Mouse (Mus musculus) midbrain, embryonic 11.5 days (tissue): ENCODE measurements around the gene Slc35f6. TPM values are rescaled to one million over a fixed set of nuclear protein-coding genes. Genes with fewer than 3 reads are reported as not detected.
A peak's percentile ranks its signal among the peaks of the same experiment; 100 is the strongest.
"Not testable (repeated sequence)": the region's sequence is repeated elsewhere in the genome, so short reads cannot be mapped to it uniquely, and the experiment has no call there.

ENCODE experiments used
- ATAC-seq: fragments of 200-750 bp; cut with Nextera tagmentation; 2 replicates; pipeline ENCODE4 v1.8.0; 2017; ENCODE audit warnings: moderate TSS enrichment, moderate library complexity; ENCODE audit not compliant: low FRiP score
- DNase-seq: peaks from one replicate; pipeline ENCODE4 v3.0.0; 2015; ENCODE audit warnings: low spot score; ENCODE audit errors: missing footprints
- H3K27ac ChIP-seq: fragments of 300-500 bp; sonication (generic); 2 replicates; pipeline ENCODE4 v1.5.1; 2014; ENCODE audit warnings: low read depth, low read length
- H3K27me3 ChIP-seq: fragments of 300-500 bp; sonication (generic); 2 replicates; pipeline ENCODE4 v1.6.1; 2014; ENCODE audit warnings: mild to moderate bottlenecking, low read length, moderate library complexity, mixed read lengths; ENCODE audit not compliant: control insufficient read depth, insufficient read depth
- H3K36me3 ChIP-seq: fragments of 300-500 bp; sonication (generic); 2 replicates; pipeline ENCODE4 v1.6.1; 2014; ENCODE audit warnings: mild to moderate bottlenecking, low read length, moderate library complexity, mixed read lengths; ENCODE audit not compliant: control insufficient read depth, insufficient read depth
- H3K4me1 ChIP-seq: fragments of 300-500 bp; sonication (generic); 2 replicates; pipeline ENCODE4 v1.6.1; 2014; ENCODE audit warnings: low read length; ENCODE audit not compliant: control insufficient read depth, insufficient read depth
- H3K4me2 ChIP-seq: fragments of 300-500 bp; sonication (generic); 2 replicates; pipeline ENCODE4 v1.6.1; 2014; ENCODE audit warnings: mild to moderate bottlenecking, moderate library complexity
- H3K4me3 ChIP-seq: fragments of 300-500 bp; sonication (generic); 2 replicates; pipeline ENCODE4 v1.5.1; 2014; ENCODE audit warnings: low read depth, low read length
- H3K9ac ChIP-seq: fragments of 300-500 bp; sonication (generic); 2 replicates; pipeline ENCODE4 v1.6.1; 2014; ENCODE audit warnings: low read length
- H3K9me3 ChIP-seq: fragments of 300-500 bp; sonication (generic); 2 replicates; pipeline ENCODE4 v1.6.1; 2016; ENCODE audit warnings: low read length; ENCODE audit not compliant: control insufficient read depth
- WGBS: fragments of 180-500 bp; shearing (Covaris S2); extraction: QIAGEN DNeasy Blood & Tissue Kit; methylation state at CpG from one replicate; pipeline ENCODE4 v1.1.7; 2014; 5-methylcytosine and 5-hydroxymethylcytosine counted together
- microRNA-seq: library from miRNA; unstranded; fragments of <30 nt; microRNA quantifications from one replicate; pipeline ENCODE4, GENCODE M21; 2017
- polyA plus RNA-seq: library from polyadenylated mRNA; unstranded; fragments of >200 nt; fragmentation: Nextera tagmentation; extraction: Ambion mirVana; gene quantifications from 2 replicates; pipeline ENCODE4 v1.2.1, GENCODE M21; 2014

Slc35f6 gene
- polyA plus RNA-seq, 1 experiment from 2014 or later = 28.4 TPM

DNA sequence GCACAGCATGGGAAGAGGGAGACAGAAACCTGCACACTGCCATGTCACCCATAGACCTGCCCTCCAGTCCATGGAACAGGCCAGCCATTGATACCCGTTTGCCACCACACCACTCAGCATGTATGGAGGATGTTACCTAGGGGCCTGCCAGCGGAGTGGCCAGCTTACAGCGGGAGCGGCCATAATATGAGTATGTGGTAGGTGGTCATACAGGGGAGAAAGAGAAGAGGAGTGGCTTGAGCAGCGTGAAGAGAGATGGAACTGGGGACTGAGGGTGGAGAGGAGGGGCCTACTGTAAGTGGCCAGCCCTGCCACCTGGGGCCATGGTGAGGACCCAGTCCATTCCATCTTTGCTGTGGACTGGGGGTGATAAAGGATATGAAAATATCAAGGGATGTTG lies 34.2 kb downstream of the Slc35f6 start:
- ATAC-seq = no peak

DNA sequence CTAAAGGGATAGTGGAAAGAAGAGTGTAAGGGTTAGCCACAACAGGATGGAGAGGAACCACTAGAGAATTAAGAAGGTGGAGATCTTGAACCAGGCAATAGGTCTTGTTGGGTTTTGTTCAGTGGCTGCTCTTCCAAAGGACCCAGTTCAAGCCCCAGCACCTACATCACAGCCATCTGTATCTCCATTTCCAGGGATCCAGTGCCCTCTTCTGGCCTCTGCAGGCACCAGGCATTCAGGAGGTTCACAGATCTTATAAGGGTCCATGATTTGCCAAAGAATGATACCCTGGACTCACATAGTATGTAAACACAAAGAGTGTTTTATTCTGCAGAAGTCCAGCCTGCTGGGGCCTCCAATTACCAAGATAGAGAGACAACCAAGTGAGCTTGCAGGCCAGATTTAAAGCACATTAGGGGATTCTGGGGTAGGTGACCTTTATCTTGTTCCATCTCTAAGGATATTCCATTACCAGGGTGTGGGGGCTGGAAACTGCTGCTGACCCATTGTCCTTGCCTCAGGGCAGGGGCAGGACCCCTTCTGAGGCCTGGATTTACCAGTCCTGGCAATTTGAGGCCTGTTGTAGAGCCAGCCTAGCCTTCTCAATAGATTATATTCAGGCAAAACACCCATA lies 35.4 kb downstream of the Slc35f6 start:
- no peak overlapping the region for H3K4me3 ChIP-seq
- H3K27me3 ChIP-seq = no peaks in the 10 kb centered on the region
- no peaks in the 10 kb centered on the region for H3K36me3 ChIP-seq
- ATAC-seq (no peak), DNase-seq (peak; percentile 71)
- H3K9me3 ChIP-seq = no peaks in the 10 kb centered on the region
- H3K9ac ChIP-seq = no peak overlapping the region
- no peak overlapping the region for H3K4me2 ChIP-seq
- H3K4me1 ChIP-seq = no peaks in the 10 kb centered on the region
- no peak overlapping the region for H3K27ac ChIP-seq

More for the DNA sequence above, 34.2 kb downstream of the Slc35f6 start:
- no peaks in the 10 kb centered on the region for H3K4me1 ChIP-seq
- H3K4me3 ChIP-seq = no peak overlapping the region
- no peaks in the 10 kb centered on the region for H3K9me3 ChIP-seq
- no peaks in the 10 kb centered on the region for H3K27me3 ChIP-seq
- H3K9ac ChIP-seq = no peak overlapping the region
- H3K4me2 ChIP-seq = no peak overlapping the region
- H3K36me3 ChIP-seq = no peaks in the 10 kb centered on the region
- no peak overlapping the region for H3K27ac ChIP-seq
- peak; percentile 64 for DNase-seq
- 95% methylated on average over 5 of the region's 5 CpGs for WGBS

GRCm38 (mm10) chr5:30683993-30684392 lies 36.3 kb downstream of the Slc35f6 start:
- no peak overlapping the region for H3K4me2 ChIP-seq
- H3K27ac ChIP-seq = no peak overlapping the region
- H3K9ac ChIP-seq = no peak overlapping the region
- H3K9me3 ChIP-seq = no peaks in the 10 kb centered on the region
- DNase-seq (peak; percentile 28), ATAC-seq (no peak)
- H3K27me3 ChIP-seq = no peaks in the 10 kb centered on the region
- no peaks in the 10 kb centered on the region for H3K36me3 ChIP-seq
- no peaks in the 10 kb centered on the region for H3K4me1 ChIP-seq
- no peak overlapping the region for H3K4me3 ChIP-seq
- WGBS = 70% methylated on average over 3 of the region's 3 CpGs

- H3K36me3 ChIP-seq = no peaks in the 10 kb centered on the region
- no peaks in the 10 kb centered on the region for H3K27me3 ChIP-seq
- ATAC-seq = no peak
- peak; percentile 77 for DNase-seq
- no peak overlapping the region for H3K4me2 ChIP-seq
- no peak overlapping the region for H3K4me3 ChIP-seq
- no peaks in the 10 kb centered on the region for H3K4me1 ChIP-seq
- H3K9ac ChIP-seq = no peak overlapping the region
- H3K27ac ChIP-seq = no peak overlapping the region
- 61% methylated on average over 3 of the region's 3 CpGs for WGBS
- H3K9me3 ChIP-seq = no peaks in the 10 kb centered on the region
Observed at GRCm38 (mm10) chr5:30686781-30687180, 39.0 kb downstream of the Slc35f6 start.

GRCm38 (mm10) chr5:30700361-30701000 lies 52.7 kb downstream of the Slc35f6 start:
- Histone ChIP-seq H3K27me3 (no peaks in the 10 kb centered on the region; the same call in 1 of the 2 replicates), H3K4me3 (no peak overlapping the region), H3K36me3 (no peaks in the 10 kb centered on the region), H3K9ac (no peak overlapping the region), H3K9me3 (no peaks in the 10 kb centered on the region), H3K4me2 (no peak overlapping the region), H3K27ac (no peak overlapping the region), H3K4me1 (no peaks in the 10 kb centered on the region)
- DNase-seq = peak; percentile 69
- ATAC-seq = no peak
- 88% methylated on average over 8 of the region's 8 CpGs for WGBS

GRCm38 (mm10) chr5:30701373-30701772 lies 53.6 kb downstream of the Slc35f6 start:
- 24% methylated on average over 4 of the region's 4 CpGs for WGBS
- not testable (repeated sequence) for ATAC-seq

GRCm38 (mm10) chr5:30701866-30702265 lies 54.1 kb downstream of the Slc35f6 start:
- Histone ChIP-seq H3K27me3 (no peaks in the 10 kb centered on the region; the same call in 1 of the 2 replicates), H3K4me2 (no peak overlapping the region), H3K9me3 (no peaks in the 10 kb centered on the region), H3K36me3 (no peaks in the 10 kb centered on the region), H3K9ac (no peak overlapping the region), H3K4me3 (no peak overlapping the region), H3K27ac (no peak overlapping the region), H3K4me1 (no peaks in the 10 kb centered on the region)
- WGBS = 94% methylated on average over 3 of the region's 3 CpGs
- ATAC-seq (no peak), DNase-seq (peak; percentile 44)

More at GRCm38 (mm10) chr5:30701373-30701772, 53.6 kb downstream of the Slc35f6 start:
- H3K4me1 ChIP-seq, H3K4me3 ChIP-seq, H3K36me3 ChIP-seq, H3K9ac ChIP-seq, H3K9me3 ChIP-seq, H3K4me2 ChIP-seq, H3K27ac ChIP-seq, H3K27me3 ChIP-seq: not testable (repeated sequence)
- peak; percentile 83 for DNase-seq

Small RNAs within 50 kb of the gene (microRNA-seq; reads per million reads assigned to microRNA genes)
- not detected for gene Mir5625

Other genes with a start within 250 kb of the Slc35f6 start
- 0.25 and 0.59 TPM in 2 replicates for gene Otof, start 186.0 kb upstream of the Slc35f6 start, polyA plus RNA-seq
- not detected in 2 replicates for gene 1700001C02Rik, start 181.9 kb upstream of the Slc35f6 start, polyA plus RNA-seq
- gene Cib4, start 102.1 kb upstream of the Slc35f6 start, polyA plus RNA-seq = not detected in 2 replicates
- gene Kcnk3, start 59.8 kb upstream of the Slc35f6 start, polyA plus RNA-seq = 0.27 and 0.50 TPM in 2 replicates
- gene Cenpa, start 18.8 kb downstream of the Slc35f6 start, polyA plus RNA-seq = 398 and 399 TPM in 2 replicates
- gene Dpysl5, start 63.6 kb downstream of the Slc35f6 start, polyA plus RNA-seq = 81.4 and 89.1 TPM in 2 replicates
- gene Mapre3, start 166.7 kb downstream of the Slc35f6 start, polyA plus RNA-seq = 35.0 and 40.5 TPM in 2 replicates
- 32.5 and 35.4 TPM in 2 replicates for gene Tmem214, start 220.1 kb downstream of the Slc35f6 start, polyA plus RNA-seq
- gene Agbl5, start 240.8 kb downstream of the Slc35f6 start, polyA plus RNA-seq = 22.0 and 22.3 TPM in 2 replicates